22 mouse cellular contexts compared by ENCODE assay signal in the genomic region with DNA sequence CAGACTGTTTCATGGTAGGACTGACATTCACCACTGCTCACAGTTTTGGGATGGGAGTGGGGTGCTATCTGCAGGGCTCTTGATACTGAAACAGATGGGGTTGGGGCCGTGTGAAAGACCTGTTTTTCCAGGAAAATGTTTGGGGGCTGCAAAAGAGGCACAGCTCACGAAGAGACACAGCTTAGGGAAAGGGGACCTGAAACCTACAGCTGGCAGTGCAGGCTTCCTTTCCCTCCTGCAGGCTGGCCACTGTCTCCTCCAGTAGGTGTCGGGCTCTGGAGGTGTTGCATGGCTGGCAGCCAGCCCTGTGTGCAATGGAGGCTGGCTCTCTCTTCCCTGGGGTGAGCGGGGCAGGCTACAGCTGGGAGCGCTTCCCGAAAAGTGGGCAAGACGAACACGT. TPM values are rescaled to one million over a fixed set of nuclear protein-coding genes. Genes with fewer than 3 reads are reported as not detected.
DNase-seq lines count a peak whose midpoint lies in the region; ATAC-seq and TF ChIP-seq lines count a peak whose summit lies in the region.
"Had no signal": no experiment of that assay in that cellular context is flagged by ENCODE, and none has a peak within 500 bp of the region (broad histone marks: within the 10 kb centered on the region; RNA-seq: fewer than 3 reads in every experiment).

No protein-coding gene starts in this region.

- H3K9me3 ChIP-seq in forebrain, embryonic 13.5 days (replicated peaks) = no peaks in the 10 kb centered on the region
- no peaks in the 10 kb centered on the region for H3K9me3 ChIP-seq in forebrain, embryonic 16.5 days (ENCODE audit: control insufficient read depth, low read length)
- H3K9me3 ChIP-seq: lung, embryonic 15.5 days had no signal

- TF ChIP-seq CTCF in left cerebral cortex, adult 2 months (IDR thresholded peaks at IDR 0.05) = peak; percentile 32

- no peak for ATAC-seq in forebrain, embryonic 13.5 days
- no peak for ATAC-seq in forebrain, embryonic 16.5 days
- ATAC-seq: inflammation-experienced regulatory T-cells, adult 6 months had no signal

- no peak overlapping the region for H3K4me2 ChIP-seq in forebrain, embryonic 13.5 days
- H3K4me2 ChIP-seq in forebrain, embryonic 16.5 days (ENCODE audit: low read length) = no peak overlapping the region
- H3K4me2 ChIP-seq: heart, embryonic 11.5 days; lung, embryonic 15.5 days had no signal

- peak overlapping the region; percentile 3; the same call in 1 of the 2 replicates for H3K27ac ChIP-seq in forebrain, embryonic 13.5 days
- H3K27ac ChIP-seq in forebrain, embryonic 16.5 days (ENCODE audit: low read length) = no peak overlapping the region
- peak overlapping the region; percentile 78 for H3K27ac ChIP-seq in left cerebral cortex, adult 2 months
- H3K27ac ChIP-seq: lung, embryonic 15.5 days had no signal

- H3K27me3 ChIP-seq in forebrain, embryonic 13.5 days = no peaks in the 10 kb centered on the region
- H3K27me3 ChIP-seq in forebrain, embryonic 16.5 days (replicated peaks; ENCODE audit: control insufficient read depth, insufficient read depth, low read length) = no peaks in the 10 kb centered on the region
- no peaks in the 10 kb centered on the region for H3K27me3 ChIP-seq in splenic B cell, adult 2 months (ENCODE audit: control insufficient read depth, insufficient read depth, low read length, poor library complexity, severe bottlenecking)
- H3K27me3 ChIP-seq: lung, embryonic 15.5 days had no signal

- no peaks in the 10 kb centered on the region for H3K36me3 ChIP-seq in forebrain, embryonic 13.5 days (ENCODE audit: poor library complexity, severe bottlenecking)
- H3K36me3 ChIP-seq in forebrain, embryonic 16.5 days (ENCODE audit: control insufficient read depth, insufficient read depth) = no peaks in the 10 kb centered on the region
- H3K36me3 ChIP-seq in splenic B cell, adult 2 months (ENCODE audit: control insufficient read depth, insufficient read depth, low read length, poor library complexity, severe bottlenecking) = peaks cover 2% of the 10 kb centered on the region; the same call in 1 of the 2 replicates
- H3K36me3 ChIP-seq: lung, embryonic 15.5 days had no signal

- no peak for DNase-seq in left cerebral cortex, adult 2 months (ENCODE audit: extremely low spot score in 1 of 2, low spot score in 2 of 2)
- no peak for DNase-seq in left cerebral cortex, postnatal 4 days
- DNase-seq in right cerebral cortex, adult 2 months (ENCODE audit: low spot score in 2 of 2) = peak; percentile 59
- no peak for DNase-seq in right cerebral cortex, postnatal 4 days
- DNase-seq in splenic B cell, adult 2 months (ENCODE audit: low read depth, low spot score) = peak; percentile 25
- DNase-seq in heart, postnatal 14 days = no peak
- DNase-seq: adrenal gland, adult 2 months; cerebellum, adult 11 months; cerebellum, postnatal 14 days; gastrocnemius, postnatal 36 days; heart, postnatal 4 days; kidney, adult 8-10 months; kidney, postnatal 25 days; layer of hippocampus, adult 9-11 months; retina, postnatal 1 day; thymus, postnatal 4 days had no signal

- H3K4me1 ChIP-seq in forebrain, embryonic 13.5 days = peaks cover 5% of the 10 kb centered on the region; the same call in 1 of the 2 replicates
- no peaks in the 10 kb centered on the region for H3K4me1 ChIP-seq in forebrain, embryonic 16.5 days (replicated peaks; ENCODE audit: control insufficient read depth, insufficient read depth, low read length)
- H3K4me1 ChIP-seq: lung, embryonic 15.5 days had no signal

- H3K9ac ChIP-seq in forebrain, embryonic 13.5 days = no peak overlapping the region
- no peak overlapping the region for H3K9ac ChIP-seq in forebrain, embryonic 16.5 days (replicated peaks; ENCODE audit: low read depth, low read length)
- H3K9ac ChIP-seq: lung, embryonic 15.5 days had no signal

- H3K4me3 ChIP-seq in forebrain, embryonic 13.5 days = no peak overlapping the region
- H3K4me3 ChIP-seq in forebrain, embryonic 16.5 days (replicated peaks; ENCODE audit: low read length) = no peak overlapping the region
- no peak overlapping the region for H3K4me3 ChIP-seq in left cerebral cortex, adult 2 months
- H3K4me3 ChIP-seq: lung, embryonic 15.5 days had no signal

- WGBS in forebrain, embryonic 13.5 days = 59% methylated on average over 8 of the region's 8 CpGs
- 54% methylated on average over 8 of the region's 8 CpGs for WGBS in forebrain, embryonic 16.5 days

- intact Hi-C loops in left cerebral cortex, adult 2 months (cut with DNase I) = no loop called here
- intact Hi-C loops in left cerebral cortex, postnatal 4 days (cut with DNase I) = loop anchor here (10.0 kb wide), 1 partner anchor 253 kb away; a partner anchor contains a TSS
- intact Hi-C loops in heart, postnatal 14 days (cut with DNase I) = no loop called here

RNA-seq across cellular contexts. Expression of a gene that starts 48.2 kb away (rescaled TPM):
- polyA plus RNA-seq in forebrain, embryonic 13.5 days (2015; fragmentation: Nextera tagmentation; extraction: Ambion mirVana) = 4.4 and 5.2 TPM in 2 replicates
- polyA plus RNA-seq in forebrain, embryonic 16.5 days (2015; fragmentation: Nextera tagmentation; extraction: Ambion mirVana) = 5.5 and 5.7 TPM in 2 replicates
- 10 to 100 TPM; 22.8 to 24.9 TPM for total RNA-seq in left cerebral cortex, adult 2 months (2021)
- 10 to 100 TPM; 10.5 to 12.1 TPM for total RNA-seq in left cerebral cortex, postnatal 4 days (2021)
- total RNA-seq in heart, postnatal 14 days (2021) = 1 to 10 TPM; 1.8 to 2.3 TPM
- total RNA-seq: liver, adult 2 months had no signal

RNA-seq across cellular contexts. Expression of a gene that starts 49.4 kb away (rescaled TPM):
- polyA plus RNA-seq in forebrain, embryonic 13.5 days (2015; fragmentation: Nextera tagmentation; extraction: Ambion mirVana) = 12.2 and 13.1 TPM in 2 replicates
- 15.1 and 19.2 TPM in 2 replicates for polyA plus RNA-seq in forebrain, embryonic 16.5 days (2015; fragmentation: Nextera tagmentation; extraction: Ambion mirVana)
- total RNA-seq in left cerebral cortex, adult 2 months (2021) = 100 to 1,000 TPM; 375 to 385 TPM
- total RNA-seq in left cerebral cortex, postnatal 4 days (2021) = 10 to 100 TPM; 35.0 to 43.6 TPM
- total RNA-seq in heart, postnatal 14 days (2021) = 1 to 10 TPM; 2.1 to 4.2 TPM

Comparison
In these comparisons a context has a peak if more than half of its experiments do, and no peak if none do; other contexts are left out.
1. DNase-seq: peak in right cerebral cortex, adult 2 months (2 of 2) and splenic B cell, adult 2 months (single experiment); none in left cerebral cortex, adult 2 months (0 of 2), left cerebral cortex, postnatal 4 days (single experiment), right cerebral cortex, postnatal 4 days (single experiment) and heart, postnatal 14 days (0 of 2).
2. RNA of a gene that starts 49.4 kb away (total RNA-seq): 375 to 385 TPM in left cerebral cortex, adult 2 months; 35.0 to 43.6 TPM in left cerebral cortex, postnatal 4 days and 2.1 to 4.2 TPM in heart, postnatal 14 days; every median in the first group is over 4 times any median in the second.